Mouse (Mus musculus): ENCODE results near the gene Msh4. TPM values are rescaled to one million over a fixed set of nuclear protein-coding genes. Genes with fewer than 3 reads are reported as not detected.

Gene Msh4
- polyA plus RNA-seq, 1 experiment = 0.02 TPM

- no peaks in the 10 kb centered on the region for H3K27me3 ChIP-seq (ENCODE audit: control insufficient read depth, insufficient read depth, insufficient read length)
- peaks cover 51% of the 10 kb centered on the region for H3K36me3 ChIP-seq (ENCODE audit: control insufficient read depth, insufficient read depth)
- no peaks in the 10 kb centered on the region for H3K79me2 ChIP-seq (ENCODE audit: control insufficient read depth, insufficient read depth)
- H3ac ChIP-seq (ENCODE audit: control insufficient read depth, insufficient read length, low read depth) = no peak overlapping the region
- no peak for TF ChIP-seq MYOG (IDR thresholded peaks at IDR 0.05; ENCODE audit: control insufficient read depth, extremely low read depth, insufficient read length)
- TF ChIP-seq MAX (IDR thresholded peaks at IDR 0.05) = no peak
- TF ChIP-seq FOSL1 (IDR thresholded peaks at IDR 0.05; ENCODE audit: insufficient read depth, low read length, poor library complexity, severe bottlenecking) = no peak
- TF ChIP-seq CTCF (IDR thresholded peaks at IDR 0.05; ENCODE audit: control insufficient read depth, insufficient read depth, insufficient read length) = no peak
- TF ChIP-seq CEBPB (IDR thresholded peaks at IDR 0.05; ENCODE audit: low read depth) = no peak
- no peak overlapping the region for H3K4me3 ChIP-seq (ENCODE audit: insufficient read depth, poor library complexity, severe bottlenecking)
- no peaks in the 10 kb centered on the region for H3K79me3 ChIP-seq (ENCODE audit: low read depth)
Observed at GRCm38 (mm10) chr3:153932461-153932860, 26.5 kb upstream of the Msh4 start.

GRCm38 (mm10) chr3:153929526-153929925, 23.6 kb upstream of the Msh4 start:
- TF ChIP-seq FOSL1 (IDR thresholded peaks at IDR 0.05; ENCODE audit: insufficient read depth, low read length, poor library complexity, severe bottlenecking) (no peak), MYOG (IDR thresholded peaks at IDR 0.05; ENCODE audit: control insufficient read depth, extremely low read depth, insufficient read length) (no peak), MYOD1 (IDR thresholded peaks at IDR 0.05; ENCODE audit: control insufficient read depth, insufficient read length, low read depth) (no peak), USF1 (IDR thresholded peaks at IDR 0.05; ENCODE audit: low read depth) (no peak), CTCF (IDR thresholded peaks at IDR 0.05; ENCODE audit: control insufficient read depth, insufficient read depth, insufficient read length) (no peak), MAX (IDR thresholded peaks at IDR 0.05) (no peak), CEBPB (IDR thresholded peaks at IDR 0.05; ENCODE audit: low read depth) (no peak)
- no peaks in the 10 kb centered on the region for H3K27me3 ChIP-seq (ENCODE audit: control insufficient read depth, insufficient read depth, insufficient read length)
- no peak overlapping the region for H3ac ChIP-seq (ENCODE audit: control insufficient read depth, insufficient read length, low read depth)
- no peaks in the 10 kb centered on the region for H3K79me3 ChIP-seq (ENCODE audit: low read depth)
- peaks cover 52% of the 10 kb centered on the region for H3K36me3 ChIP-seq (ENCODE audit: control insufficient read depth, insufficient read depth)
- no peaks in the 10 kb centered on the region for H3K79me2 ChIP-seq (ENCODE audit: control insufficient read depth, insufficient read depth)
- no peak overlapping the region for H3K4me3 ChIP-seq (ENCODE audit: insufficient read depth, poor library complexity, severe bottlenecking)

- Histone ChIP-seq H3K4me3 (ENCODE audit: insufficient read depth, poor library complexity, severe bottlenecking) (no peak overlapping the region), H3K36me3 (ENCODE audit: control insufficient read depth, insufficient read depth) (peaks cover 66% of the 10 kb centered on the region), H3ac (ENCODE audit: control insufficient read depth, insufficient read length, low read depth) (no peak overlapping the region), H3K79me2 (ENCODE audit: control insufficient read depth, insufficient read depth) (no peaks in the 10 kb centered on the region), H3K27me3 (ENCODE audit: control insufficient read depth, insufficient read depth, insufficient read length) (no peaks in the 10 kb centered on the region), H3K79me3 (ENCODE audit: low read depth) (no peaks in the 10 kb centered on the region)
- TF ChIP-seq MYOD1 (IDR thresholded peaks at IDR 0.05; ENCODE audit: control insufficient read depth, insufficient read length, low read depth) (no peak), CEBPB (IDR thresholded peaks at IDR 0.05; ENCODE audit: low read depth) (no peak), MYOG (IDR thresholded peaks at IDR 0.05; ENCODE audit: control insufficient read depth, extremely low read depth, insufficient read length) (no peak), USF1 (IDR thresholded peaks at IDR 0.05; ENCODE audit: low read depth) (no peak), CTCF (IDR thresholded peaks at IDR 0.05; ENCODE audit: control insufficient read depth, insufficient read depth, insufficient read length) (no peak), FOSL1 (IDR thresholded peaks at IDR 0.05; ENCODE audit: insufficient read depth, low read length, poor library complexity, severe bottlenecking) (no peak), MAX (IDR thresholded peaks at IDR 0.05) (no peak)
Observed at GRCm38 (mm10) chr3:153926333-153926732, 20.4 kb upstream of the Msh4 start.

DNA sequence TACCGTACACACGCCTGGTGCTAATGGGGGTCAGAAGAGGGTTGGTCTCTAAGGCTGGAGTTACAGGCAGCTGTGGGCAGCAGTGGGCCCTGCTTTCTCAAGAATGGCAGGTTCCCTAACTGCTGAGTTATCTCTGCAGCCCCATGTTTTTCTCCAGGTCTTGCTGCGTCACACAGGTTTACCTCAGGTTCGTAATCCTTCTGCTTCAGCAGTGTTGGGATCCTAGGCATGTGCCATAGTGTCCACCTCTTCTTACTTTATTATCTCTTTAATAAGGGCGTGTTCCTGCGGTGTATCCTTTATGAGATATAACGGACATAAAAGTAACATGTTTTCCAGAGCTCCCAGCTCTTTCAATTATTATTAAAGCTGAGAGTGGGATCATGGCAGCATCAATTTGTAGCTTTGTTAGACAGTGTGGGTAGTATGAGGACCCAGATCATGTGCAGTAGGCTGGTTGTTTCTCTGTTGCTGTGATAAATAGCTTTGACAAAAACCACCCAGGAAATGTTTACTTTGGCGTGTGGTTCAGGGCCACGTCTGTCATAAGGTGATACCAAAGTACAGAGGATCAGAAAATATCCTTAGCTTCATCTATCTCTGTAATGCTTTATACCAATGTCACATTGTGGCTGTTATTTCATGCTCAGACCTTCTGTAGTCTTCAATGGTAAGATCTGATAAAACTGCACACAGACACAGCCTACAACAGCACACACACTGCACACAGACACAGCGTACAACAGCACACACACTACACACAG, 15.4 kb upstream of the Msh4 start:
- no peaks in the 10 kb centered on the region for H3K79me2 ChIP-seq (ENCODE audit: control insufficient read depth, insufficient read depth)
- H3K27me3 ChIP-seq (ENCODE audit: control insufficient read depth, insufficient read depth, insufficient read length) = no peaks in the 10 kb centered on the region
- no peak overlapping the region for H3K4me3 ChIP-seq (ENCODE audit: insufficient read depth, poor library complexity, severe bottlenecking)
- H3ac ChIP-seq (ENCODE audit: control insufficient read depth, insufficient read length, low read depth) = no peak overlapping the region
- H3K36me3 ChIP-seq (ENCODE audit: control insufficient read depth, insufficient read depth) = peaks cover 44% of the 10 kb centered on the region
- no peak for TF ChIP-seq MYOG (IDR thresholded peaks at IDR 0.05; ENCODE audit: control insufficient read depth, extremely low read depth, insufficient read length)
- no peak for TF ChIP-seq CEBPB (IDR thresholded peaks at IDR 0.05; ENCODE audit: low read depth)
- no peaks in the 10 kb centered on the region for H3K79me3 ChIP-seq (ENCODE audit: low read depth)

DNA sequence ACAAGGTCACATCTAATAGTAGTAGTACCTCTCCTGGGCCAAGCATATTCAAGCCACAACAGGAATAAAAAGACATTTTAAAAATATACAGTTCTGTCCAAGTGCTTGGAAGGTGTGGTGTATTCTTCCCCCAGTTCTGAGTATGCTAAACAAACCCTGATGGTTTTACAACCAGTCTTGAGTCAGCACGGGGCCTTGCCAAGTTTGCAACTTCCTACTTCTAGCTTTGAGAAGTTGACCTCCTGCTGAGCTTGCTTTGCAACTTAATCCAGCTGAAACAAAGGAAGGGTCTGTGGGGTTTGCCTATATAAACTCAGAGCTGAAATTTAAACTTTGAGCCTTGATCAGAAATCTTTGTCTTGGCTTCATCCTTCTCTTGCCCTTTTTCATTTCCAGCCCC, 11.3 kb upstream of the Msh4 start:
- TF ChIP-seq USF1 (IDR thresholded peaks at IDR 0.05; ENCODE audit: low read depth) = no peak
- TF ChIP-seq CTCF (IDR thresholded peaks at IDR 0.05; ENCODE audit: control insufficient read depth, insufficient read depth, insufficient read length) = no peak
- no peak for TF ChIP-seq MYOD1 (IDR thresholded peaks at IDR 0.05; ENCODE audit: control insufficient read depth, insufficient read length, low read depth)
- no peak for TF ChIP-seq CEBPB (IDR thresholded peaks at IDR 0.05; ENCODE audit: low read depth)
- TF ChIP-seq MAX (IDR thresholded peaks at IDR 0.05) = no peak
- H3ac ChIP-seq (ENCODE audit: control insufficient read depth, insufficient read length, low read depth) = no peak overlapping the region
- peaks cover 10% of the 10 kb centered on the region for H3K36me3 ChIP-seq (ENCODE audit: control insufficient read depth, insufficient read depth)
- H3K4me3 ChIP-seq (ENCODE audit: insufficient read depth, poor library complexity, severe bottlenecking) = no peak overlapping the region
- H3K79me2 ChIP-seq (ENCODE audit: control insufficient read depth, insufficient read depth) = peaks cover 8% of the 10 kb centered on the region
- H3K79me3 ChIP-seq (ENCODE audit: low read depth) = peaks cover 4% of the 10 kb centered on the region
- H3K27me3 ChIP-seq (ENCODE audit: control insufficient read depth, insufficient read depth, insufficient read length) = no peaks in the 10 kb centered on the region

Measured in C2C12 (cell line).